Mouse (Mus musculus) stomach, embryonic 15.5 days (tissue): ENCODE data around the gene Rnh1. TPM values are rescaled to one million over a fixed set of nuclear protein-coding genes. Genes with fewer than 3 reads are reported as not detected.
A peak's percentile ranks its signal among the peaks of the same experiment; 100 is the strongest.

Experiments used
- ATAC-seq: fragments of 200-750 bp; cut with Nextera tagmentation; 2 replicates; pipeline ENCODE4 v1.8.0; 2017; ENCODE audit warnings: low read depth, moderate number of reproducible peaks, moderate TSS enrichment; ENCODE audit not compliant: insufficient read depth, low FRiP score
- H3K27ac ChIP-seq: fragments of 300-500 bp; sonication (generic); 2 replicates; pipeline ENCODE4 v1.5.1; 2015; ENCODE audit warnings: mild to moderate bottlenecking, inconsistent platforms
- H3K27me3 ChIP-seq: fragments of 300-500 bp; sonication (generic); replicated peaks from 2 replicates; pipeline ENCODE4 v1.6.1; 2015; ENCODE audit warnings: inconsistent platforms
- H3K36me3 ChIP-seq: fragments of 300-500 bp; sonication (generic); 2 replicates; pipeline ENCODE4 v1.6.1; 2015; ENCODE audit warnings: inconsistent platforms
- H3K4me1 ChIP-seq: fragments of 300-500 bp; sonication (generic); 2 replicates; pipeline ENCODE4 v1.6.1; 2015; ENCODE audit warnings: inconsistent platforms
- H3K4me2 ChIP-seq: fragments of 300-500 bp; sonication (generic); 2 replicates; pipeline ENCODE4 v1.6.1; 2015; ENCODE audit warnings: mild to moderate bottlenecking, inconsistent platforms
- H3K4me3 ChIP-seq: fragments of 300-500 bp; sonication (generic); replicated peaks from 2 replicates; pipeline ENCODE4 v1.5.1; 2015; ENCODE audit warnings: inconsistent platforms
- H3K9ac ChIP-seq: fragments of 300-500 bp; sonication (generic); 2 replicates; pipeline ENCODE4 v1.6.1; 2015; ENCODE audit warnings: inconsistent platforms
- H3K9me3 ChIP-seq: fragments of 300-500 bp; sonication (generic); 2 replicates; pipeline ENCODE4 v1.6.1; 2016; ENCODE audit warnings: inconsistent platforms
- WGBS: fragments of 180-500 bp; shearing (Covaris S2); methylation state at CpG from one replicate; pipeline ENCODE4 v1.1.7; 2015; 5-methylcytosine and 5-hydroxymethylcytosine counted together
- microRNA counts: library from miRNA; unstranded; fragments of <30 nt; microRNA quantifications from one replicate; lab custom pipeline; 2016
- microRNA-seq: library from miRNA; unstranded; fragments of <30 nt; microRNA quantifications from one replicate; pipeline ENCODE4, GENCODE M21; 2016
- polyA plus RNA-seq: library from polyadenylated mRNA; unstranded; fragments of >200 nt; fragmentation: Nextera tagmentation; extraction: Ambion mirVana; gene quantifications from 2 replicates; pipeline ENCODE4 v1.2.1, GENCODE M21; 2015

Rnh1 gene
- polyA plus RNA-seq, 1 experiment from 2014 or later: 206 TPM

GRCm38 (mm10) chr7:141122245-141122644, 50.4 kb downstream of the Rnh1 start, which contains the start of gene Ptdss2:
TSS of gene Ptdss2 (plus strand) at chr7:141122382.
- peak within 1 kb of the TSS; percentile 48 for H3K9ac ChIP-seq
- peak within 1 kb of the TSS; percentile 77 for H3K4me2 ChIP-seq
- no peaks in the 10 kb centered on the region for H3K9me3 ChIP-seq
- no peaks in the 10 kb centered on the region for H3K27me3 ChIP-seq
- H3K27ac ChIP-seq: peak within 1 kb of the TSS; percentile 87
- H3K4me1 ChIP-seq: peaks cover 4% of the 10 kb centered on the region; the same call in 1 of the 2 replicates
- ATAC-seq: no peak
- 36% methylated on average over 14 of the region's 14 CpGs for WGBS
- H3K4me3 ChIP-seq: peak within 1 kb of the TSS; percentile 70
- H3K36me3 ChIP-seq: no peaks in the 10 kb centered on the region

GRCm38 (mm10) chr7:141121051-141121531, 51.6 kb downstream of the Rnh1 start:
- peak overlapping the region; percentile 7; the same call in 1 of the 2 replicates for H3K27ac ChIP-seq
- no peak overlapping the region for H3K9ac ChIP-seq
- no peak overlapping the region for H3K4me3 ChIP-seq
- no peaks in the 10 kb centered on the region for H3K36me3 ChIP-seq
- 75% methylated on average over 5 of the region's 5 CpGs for WGBS
- H3K27me3 ChIP-seq: no peaks in the 10 kb centered on the region
- ATAC-seq: no peak
- no peaks in the 10 kb centered on the region for H3K9me3 ChIP-seq
- H3K4me2 ChIP-seq: no peak overlapping the region
- H3K4me1 ChIP-seq: peaks cover 4% of the 10 kb centered on the region

- H3K4me1 ChIP-seq: peaks cover 4% of the 10 kb centered on the region
- H3K4me2 ChIP-seq: no peak overlapping the region
- no peak overlapping the region for H3K27ac ChIP-seq
- no peak overlapping the region for H3K4me3 ChIP-seq
- H3K36me3 ChIP-seq: no peaks in the 10 kb centered on the region
- no peaks in the 10 kb centered on the region for H3K9me3 ChIP-seq
- H3K27me3 ChIP-seq: no peaks in the 10 kb centered on the region
- no peak for ATAC-seq
- H3K9ac ChIP-seq: no peak overlapping the region
- 80% methylated on average over 3 of the region's 3 CpGs for WGBS
Measured at GRCm38 (mm10) chr7:141120605-141121004, 52.1 kb downstream of the Rnh1 start.

GRCm38 (mm10) chr7:141119487-141119886, 53.2 kb downstream of the Rnh1 start:
- Histone ChIP-seq H3K27me3 (no peaks in the 10 kb centered on the region), H3K4me3 (no peak overlapping the region), H3K9me3 (no peaks in the 10 kb centered on the region), H3K4me1 (peaks cover 4% of the 10 kb centered on the region), H3K9ac (no peak overlapping the region), H3K36me3 (no peaks in the 10 kb centered on the region), H3K4me2 (no peak overlapping the region), H3K27ac (no peak overlapping the region)
- WGBS: 61% methylated on average over 3 of the region's 3 CpGs
- ATAC-seq: no peak

- Histone ChIP-seq H3K4me3 (peak within 1 kb of the TSS; percentile 30), H3K36me3 (no peaks in the 10 kb centered on the region), H3K4me2 (peak within 1 kb of the TSS; percentile 50), H3K9me3 (no peaks in the 10 kb centered on the region), H3K9ac (no peak within 1 kb of the TSS), H3K4me1 (peaks cover 4% of the 10 kb centered on the region), H3K27ac (peak within 1 kb of the TSS; percentile 40; the same call in 1 of the 2 replicates), H3K27me3 (no peaks in the 10 kb centered on the region)
- ATAC-seq: peak; percentile 65; the same call in 1 of the 2 replicates
- 11% methylated on average over 9 of the region's 9 CpGs for WGBS
Measured at GRCm38 (mm10) chr7:141117636-141118035, 55.0 kb downstream of the Rnh1 start, which contains the start of gene Ano9. TSS of gene Ano9 (minus strand) at chr7:141117806.

GRCm38 (mm10) chr7:141115874-141116273, 56.8 kb downstream of the Rnh1 start:
- no peak overlapping the region for H3K4me2 ChIP-seq
- 88% methylated on average over 9 of the region's 9 CpGs for WGBS

More at GRCm38 (mm10) chr7:141115874-141116273, 56.8 kb downstream of the Rnh1 start:
- ATAC-seq: no peak
- no peaks in the 10 kb centered on the region; the same call in none of the 2 replicates for H3K4me1 ChIP-seq
- H3K4me3 ChIP-seq: no peak overlapping the region
- no peaks in the 10 kb centered on the region for H3K27me3 ChIP-seq
- no peaks in the 10 kb centered on the region for H3K36me3 ChIP-seq
- no peak overlapping the region for H3K27ac ChIP-seq
- no peaks in the 10 kb centered on the region for H3K9me3 ChIP-seq
- no peak overlapping the region for H3K9ac ChIP-seq

MicroRNAs encoded within 50 kb of the gene (microRNA counts, 519-probe panel; counts per million panel counts)
- microRNA mmu-miR-210 (lab: Ali Mortazavi, UCI): 3,220 counts per million, percentile 82 among the panel's probes with 10 or more counts

Small RNA genes within 50 kb of the gene (microRNA-seq; reads per million reads assigned to microRNA genes)
- gene Mir210: 703 reads per million, percentile 71 among the genes with 10 or more reads in this experiment

Other genes with a start within 250 kb of the Rnh1 start
- 21.2 and 23.5 TPM in 2 replicates for gene Pgghg, start 231.5 kb downstream of the Rnh1 start, polyA plus RNA-seq
- 3.2 and 3.6 TPM in 2 replicates for gene Ifitm5, start 222.6 kb downstream of the Rnh1 start, polyA plus RNA-seq
- gene Gm45717, start 216.9 kb downstream of the Rnh1 start, polyA plus RNA-seq: 0.40 and 0.71 TPM in 2 replicates
- 1,181 and 1,379 TPM in 2 replicates for gene Ifitm2, start 216.9 kb downstream of the Rnh1 start, polyA plus RNA-seq
- 179 and 209 TPM in 2 replicates for gene Ifitm1, start 205.6 kb downstream of the Rnh1 start, polyA plus RNA-seq
- 368 and 413 TPM in 2 replicates for gene Ifitm3, start 162.1 kb downstream of the Rnh1 start, polyA plus RNA-seq
- gene Ifitm6, start 154.9 kb downstream of the Rnh1 start, polyA plus RNA-seq: 7.6 and 8.1 TPM in 2 replicates
- not detected in 2 replicates for gene Gm17387, start 143.7 kb downstream of the Rnh1 start, polyA plus RNA-seq
- 7.0 and 9.2 TPM in 2 replicates for gene B4galnt4, start 111.8 kb downstream of the Rnh1 start, polyA plus RNA-seq
- gene Pkp3, start 94.6 kb downstream of the Rnh1 start, polyA plus RNA-seq: 38.4 and 47.2 TPM in 2 replicates
- 13.1 and 15.1 TPM in 2 replicates for gene Sigirr, start 72.3 kb downstream of the Rnh1 start, polyA plus RNA-seq
- 16.2 and 20.5 TPM in 2 replicates for gene Ano9, start 55.1 kb downstream of the Rnh1 start, polyA plus RNA-seq
- 58.6 and 60.7 TPM in 2 replicates for gene Ptdss2, start 50.5 kb downstream of the Rnh1 start, polyA plus RNA-seq
- 113 and 123 TPM in 2 replicates for gene Hras, start 21.1 kb upstream of the Rnh1 start, polyA plus RNA-seq
- 5.4 and 7.2 TPM in 2 replicates for gene Lrrc56, start 21.3 kb upstream of the Rnh1 start, polyA plus RNA-seq
- gene Lmntd2, start 41.2 kb upstream of the Rnh1 start, polyA plus RNA-seq: 2.8 and 2.9 TPM in 2 replicates
- 67.7 and 73.3 TPM in 2 replicates for gene Rassf7, start 43.0 kb upstream of the Rnh1 start, polyA plus RNA-seq
- 58.8 and 63.4 TPM in 2 replicates for gene Phrf1, start 55.9 kb upstream of the Rnh1 start, polyA plus RNA-seq
- gene Irf7, start 93.6 kb upstream of the Rnh1 start, polyA plus RNA-seq: 4.6 and 5.7 TPM in 2 replicates
- 14.5 and 18.4 TPM in 2 replicates for gene Cdhr5, start 103.9 kb upstream of the Rnh1 start, polyA plus RNA-seq
- gene Sct, start 106.3 kb upstream of the Rnh1 start, polyA plus RNA-seq: 44.2 and 48.8 TPM in 2 replicates
- 0.19 and 0.28 TPM in 2 replicates for gene Drd4, start 119.1 kb upstream of the Rnh1 start, polyA plus RNA-seq
- gene Deaf1, start 154.8 kb upstream of the Rnh1 start, polyA plus RNA-seq: 66.9 and 70.8 TPM in 2 replicates
- 39.3 and 40.6 TPM in 2 replicates for gene Tmem80, start 154.9 kb upstream of the Rnh1 start, polyA plus RNA-seq
- gene Eps8l2, start 166.0 kb upstream of the Rnh1 start, polyA plus RNA-seq: 59.6 and 59.7 TPM in 2 replicates
- gene Taldo1, start 219.3 kb upstream of the Rnh1 start, polyA plus RNA-seq: 347 and 384 TPM in 2 replicates
- 51.1 and 53.0 TPM in 2 replicates for gene Gatd1, start 241.3 kb upstream of the Rnh1 start, polyA plus RNA-seq